Comparison of ENCODE assay signal across 8 mouse cellular contexts in the genomic region with DNA sequence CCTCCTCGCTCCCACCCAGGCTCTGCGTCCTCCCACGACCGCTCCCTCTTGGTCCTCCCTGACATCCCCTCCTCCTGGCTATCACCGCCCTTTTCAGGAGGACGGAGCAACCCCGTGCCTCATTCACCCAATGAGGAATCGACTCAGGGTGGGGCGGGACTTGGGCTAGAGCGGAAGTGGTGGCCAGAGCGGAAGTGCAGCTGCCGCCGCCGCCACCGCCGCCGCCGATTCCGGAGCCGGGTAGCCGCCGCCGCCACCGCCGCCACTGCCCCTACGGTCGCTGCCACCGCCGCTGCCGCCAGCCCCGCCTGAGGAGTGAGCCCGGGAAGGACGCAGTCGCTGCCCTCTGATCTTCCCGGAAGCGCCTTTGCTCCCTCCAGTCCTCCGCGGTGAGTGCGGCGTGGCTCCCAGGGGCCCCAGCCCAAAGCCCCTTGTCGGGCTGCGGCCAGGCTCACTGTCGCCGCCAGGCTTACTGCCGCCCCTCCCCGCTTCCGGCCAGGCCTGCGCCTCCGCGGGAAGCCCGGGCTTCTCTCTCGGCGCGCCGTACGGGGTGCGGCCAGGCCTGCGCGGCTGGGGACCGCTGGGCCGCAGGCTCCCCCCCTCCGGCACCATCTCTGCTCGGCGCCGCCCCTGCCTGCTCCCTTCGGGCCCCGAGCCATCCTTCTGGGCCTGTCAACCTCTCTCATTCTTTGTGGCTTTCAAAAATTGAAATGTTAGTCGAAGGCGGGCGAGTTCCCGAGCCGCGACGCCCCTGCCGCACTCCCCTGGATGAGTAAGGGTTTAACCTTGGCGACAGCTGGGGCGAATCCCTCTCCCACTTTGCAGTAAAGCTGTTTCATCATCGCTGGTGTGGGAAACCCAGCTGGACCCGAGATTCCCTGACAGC. TPM values are rescaled to one million over a fixed set of nuclear protein-coding genes. Genes with fewer than 3 reads are reported as not detected.
A peak's percentile ranks its signal among the peaks of the same experiment; 100 is the strongest.
DNase-seq lines count a peak whose midpoint lies in the region; ATAC-seq and TF ChIP-seq lines count a peak whose summit lies in the region.

No protein-coding gene starts in this region.

- peak; percentile 97 for DNase-seq in MN1 (ENCODE audit: low spot score)
- peak; percentile 89 to 97 for DNase-seq in cerebellum, adult 18-20 months
- peak; percentile 88 to 90 for DNase-seq in heart, postnatal 36 days
- peak; percentile 89 to 95 for DNase-seq in layer of hippocampus, adult 8-10 months (ENCODE audit: low spot score in 2 of 2)
- peak; percentile 97 for DNase-seq in ovary, adult 18-20 months (ENCODE audit: low spot score)
- peak; percentile 92 for DNase-seq in thymus, adult 2 months

- peak overlapping the region; percentile 71 for H3K4me2 ChIP-seq in forebrain, embryonic 15.5 days (replicated peaks)
- peak overlapping the region; percentile 68 for H3K4me2 ChIP-seq in lung, embryonic 16.5 days (ENCODE audit: low read depth, low read length)

- no peaks in the 10 kb centered on the region for H3K27me3 ChIP-seq in forebrain, embryonic 15.5 days
- H3K27me3 ChIP-seq in lung, embryonic 16.5 days (ENCODE audit: control insufficient read depth, insufficient read depth, low read depth, low read length), result no peaks in the 10 kb centered on the region
- H3K27me3 ChIP-seq in thymus, adult 2 months (ENCODE audit: control insufficient read depth, insufficient read depth, low read length), result no peaks in the 10 kb centered on the region

- peak overlapping the region; percentile 97 for H3K4me3 ChIP-seq in forebrain, embryonic 15.5 days
- H3K4me3 ChIP-seq in lung, embryonic 16.5 days (ENCODE audit: low read length), result peak overlapping the region; percentile 81
- peak overlapping the region; percentile 82 for H3K4me3 ChIP-seq in thymus, adult 2 months (ENCODE audit: control insufficient read depth, insufficient read depth, low read length)

- peak overlapping the region; percentile 95 for H3K9ac ChIP-seq in forebrain, embryonic 15.5 days (replicated peaks)
- H3K9ac ChIP-seq in lung, embryonic 16.5 days (ENCODE audit: low read length), result peak overlapping the region; percentile 88

- intact Hi-C loops in heart, postnatal 36 days (cut with DNase I), result loop anchor here (2.0 kb wide), 1 partner anchor 76 kb away; the partner anchor contains the start of genes Stk4 and Tomm34

- H3K4me1 ChIP-seq in forebrain, embryonic 15.5 days, result peaks cover 45% of the 10 kb centered on the region
- H3K4me1 ChIP-seq in lung, embryonic 16.5 days (replicated peaks; ENCODE audit: control insufficient read depth, insufficient read depth, low read length), result peaks cover 20% of the 10 kb centered on the region
- H3K4me1 ChIP-seq in thymus, adult 2 months (replicated peaks; ENCODE audit: control insufficient read depth, insufficient read depth, low read length), result peaks cover 6% of the 10 kb centered on the region

- TF ChIP-seq CTCF in thymus, adult 2 months (IDR thresholded peaks at IDR 0.05; ENCODE audit: borderline replicate concordance, control insufficient read depth, extremely low read depth, insufficient read depth, low read length, poor library complexity), result peak; percentile 37; the same call in 1 of the 2 replicates

- H3K36me3 ChIP-seq in forebrain, embryonic 15.5 days, result peaks cover 5% of the 10 kb centered on the region; the same call in 1 of the 2 replicates
- H3K36me3 ChIP-seq in lung, embryonic 16.5 days (ENCODE audit: control insufficient read depth, insufficient read depth, low read length), result peaks cover 10% of the 10 kb centered on the region
- H3K36me3 ChIP-seq in thymus, adult 2 months (ENCODE audit: control insufficient read depth, insufficient read depth, low read length), result no peaks in the 10 kb centered on the region

- H3K9me3 ChIP-seq in forebrain, embryonic 15.5 days, result no peaks in the 10 kb centered on the region
- H3K9me3 ChIP-seq in lung, embryonic 16.5 days (ENCODE audit: control insufficient read depth, low read length), result no peaks in the 10 kb centered on the region

- TF ChIP-seq POLR2A in thymus, adult 2 months (IDR thresholded peaks at IDR 0.05; ENCODE audit: control insufficient read depth, extremely low read depth, insufficient read depth, low read length, poor library complexity), result peak; percentile 68

- peak overlapping the region; percentile 92 for H3K27ac ChIP-seq in forebrain, embryonic 15.5 days (replicated peaks)
- H3K27ac ChIP-seq in lung, embryonic 16.5 days (ENCODE audit: low read length), result peak overlapping the region; percentile 96
- peak overlapping the region; percentile 59 for H3K27ac ChIP-seq in thymus, adult 2 months (ENCODE audit: control insufficient read depth, insufficient read depth, low read length)

- ATAC-seq in forebrain, embryonic 15.5 days (replicated peaks), result peak; percentile 100
- peak; percentile 100 for ATAC-seq in lung, embryonic 16.5 days (ENCODE audit: low read depth)

- WGBS in forebrain, embryonic 15.5 days, result under 1% methylated on average over 75 of the region's 79 CpGs
- WGBS in lung, embryonic 16.5 days, result 1% methylated on average over 63 of the region's 79 CpGs
- under 1% methylated on average over 75 of the region's 79 CpGs for WGBS in thymus, adult 2 months

RNA-seq across cellular contexts. Expression of gene Ywhab, which starts 0.5 kb away (rescaled TPM):
- polyA plus RNA-seq in forebrain, embryonic 15.5 days (2015; fragmentation: Nextera tagmentation; extraction: Ambion mirVana), result 431 and 450 TPM in 2 replicates
- 10 to 100 TPM; 76.0 to 76.3 TPM for total RNA-seq in heart, postnatal 36 days (2021)
- total RNA-seq in layer of hippocampus, adult 8-10 months (2022), result 100 to 1,000 TPM; 458 to 531 (median 484) TPM
- polyA plus RNA-seq in lung, embryonic 16.5 days (2015; fragmentation: Nextera tagmentation; extraction: Ambion mirVana), result 294 and 308 TPM in 2 replicates
- 39.1 and 42.5 TPM in 2 replicates for polyA plus RNA-seq in thymus, adult 2 months (2012; rRNA removed)

RNA-seq across cellular contexts. Expression of gene Pabpc1l, which starts 30.0 kb away (rescaled TPM):
- 2.9 and 4.2 TPM in 2 replicates for polyA plus RNA-seq in forebrain, embryonic 15.5 days (2015; fragmentation: Nextera tagmentation; extraction: Ambion mirVana)
- total RNA-seq in heart, postnatal 36 days (2021), result under 1 TPM in 1 of 2 experiments, not detected in 1; 0.89 TPM
- total RNA-seq in layer of hippocampus, adult 8-10 months (2022), result 1 to 10 TPM in 1 of 4 experiments, under 1 TPM in 3; 0.45 to 1.5 (median 0.87) TPM
- polyA plus RNA-seq in lung, embryonic 16.5 days (2015; fragmentation: Nextera tagmentation; extraction: Ambion mirVana), result 0.74 and 0.77 TPM in 2 replicates
- polyA plus RNA-seq in thymus, adult 2 months (2012; rRNA removed), result 0.51 and 0.97 TPM in 2 replicates

Comparison
In these comparisons a context has a peak if more than half of its experiments do, and no peak if none do; other contexts are left out.
1. Peak in every context shown above with its lines: DNase-seq, ATAC-seq, H3K4me3 ChIP-seq and H3K27ac ChIP-seq.